Mouse (Mus musculus) effector memory CD4-positive, alpha-beta T cell, adult 5 months (primary cell): ENCODE results near the gene Mroh3. TPM values are rescaled to one million over a fixed set of nuclear protein-coding genes. Genes with fewer than 3 reads are reported as not detected.

Source experiments
- polyA plus RNA-seq: library from polyadenylated mRNA; unstranded; fragments of 100-300 nt; shearing (Covaris generic); gene quantifications from one replicate; pipeline ENCODE4 v1.2.1, GENCODE M21; 2017

The Mroh3 gene
- polyA plus RNA-seq: not detected

DNA sequence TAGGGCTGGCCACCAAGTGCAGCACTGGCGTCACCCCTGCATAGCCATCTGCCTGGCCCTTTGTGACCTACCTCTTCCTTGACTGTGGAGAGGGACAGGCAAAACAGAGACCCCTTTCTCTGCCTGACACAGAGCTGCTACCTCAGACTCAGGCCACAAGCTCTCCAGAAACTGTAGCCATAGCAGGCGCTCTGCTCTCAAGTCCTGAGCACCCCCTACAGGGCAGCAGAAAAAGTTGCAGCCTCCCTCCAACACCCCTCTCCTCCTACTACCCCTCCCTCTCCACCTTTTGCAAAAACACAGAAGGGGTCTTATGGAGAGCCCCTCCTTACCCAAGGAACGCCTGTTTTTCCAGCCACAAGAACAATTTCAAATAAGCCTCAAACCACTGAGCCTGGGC lies at the start of gene Mroh3:
Mroh3 (minus strand) TSS at position 26 of the 400 bp plus-strand sequence.

DNA sequence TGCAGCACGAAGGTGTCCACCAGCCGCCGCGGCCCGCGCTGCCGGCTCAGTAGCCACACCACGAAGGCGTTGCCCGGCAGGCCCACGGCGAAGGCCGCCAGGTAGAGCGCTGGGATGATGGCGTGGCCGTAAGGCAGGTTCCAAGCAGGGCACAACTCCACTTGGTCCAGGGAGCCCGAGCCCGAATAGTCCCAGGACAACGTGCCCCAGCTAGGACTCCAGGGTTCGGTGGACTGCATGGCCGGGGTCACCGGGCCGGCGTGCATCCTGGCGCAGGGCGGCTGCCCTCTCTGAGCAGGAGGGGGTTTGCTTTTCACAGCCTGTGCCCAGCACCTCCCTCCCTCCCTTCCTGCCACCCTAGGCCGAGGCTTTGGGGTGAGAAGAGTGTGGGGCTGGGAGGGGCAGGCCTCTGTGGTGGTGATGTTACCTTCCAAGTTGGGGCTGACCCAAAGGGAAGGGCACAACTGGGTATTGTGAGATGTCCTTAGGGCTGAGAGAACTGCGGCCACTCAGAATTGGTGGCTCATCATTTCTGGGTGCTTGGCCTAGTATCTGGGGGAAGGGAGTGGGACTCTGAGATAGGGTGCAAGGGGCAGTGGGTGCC lies 48.1 kb upstream of the Mroh3 start, which contains the start of gene Gpr25:
Gpr25 (minus strand) TSS at position 239 of the 604 bp plus-strand sequence.

DNA sequence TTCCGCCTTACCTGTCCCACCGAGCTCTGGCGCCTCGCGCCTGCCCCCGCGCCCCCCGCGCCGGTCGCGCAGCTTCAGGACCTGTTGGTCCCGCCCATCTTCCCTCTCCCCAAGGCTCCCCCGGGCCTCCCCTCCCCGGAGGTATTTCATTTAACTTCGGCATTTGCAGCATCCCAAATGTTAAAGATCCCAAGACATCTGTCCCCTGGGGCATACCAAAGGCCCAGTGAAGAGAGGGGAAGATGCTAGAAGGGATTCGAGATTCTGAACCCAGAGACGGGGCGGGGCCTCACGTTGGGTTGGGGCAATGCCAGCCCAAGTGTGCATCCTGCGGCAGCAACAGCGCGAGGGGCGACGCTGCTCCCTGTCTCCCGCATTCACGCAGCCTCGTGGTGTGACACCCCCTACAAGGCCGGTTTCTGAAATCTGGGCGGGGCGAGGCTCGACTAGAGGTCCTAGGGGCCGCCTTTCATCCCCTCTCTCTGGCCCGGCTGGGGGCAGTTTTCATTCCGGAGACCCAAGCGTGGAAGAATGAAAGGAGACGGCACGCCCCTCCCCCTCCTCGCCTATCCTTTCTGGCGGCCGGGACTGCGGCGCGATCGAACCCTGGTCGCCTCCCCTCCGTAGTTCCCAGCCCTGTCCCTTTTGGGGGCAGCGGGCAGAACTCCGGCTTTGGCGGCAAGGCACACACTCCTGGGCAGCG lies 21.4 kb upstream of the Mroh3 start, which contains the start of gene Inava:
Inava (minus strand) TSS at position 373 of the 703 bp plus-strand sequence.

Other genes starting within 250 kb of the Mroh3 start
- gene Igfn1, start 206.5 kb downstream of the Mroh3 start, polyA plus RNA-seq: not detected
- gene Tmem9, start 204.7 kb downstream of the Mroh3 start, polyA plus RNA-seq: 16.6 TPM
- gene Ascl5, start 162.0 kb downstream of the Mroh3 start, polyA plus RNA-seq: not detected
- gene Cacna1s, start 160.1 kb downstream of the Mroh3 start, polyA plus RNA-seq: 1.6 TPM
- gene Kif21b, start 81.4 kb downstream of the Mroh3 start, polyA plus RNA-seq: 62.2 TPM
- not detected for gene Inava, start 21.4 kb upstream of the Mroh3 start, polyA plus RNA-seq
- not detected for gene Gpr25, start 48.0 kb upstream of the Mroh3 start, polyA plus RNA-seq
- 25.5 TPM for gene Camsap2, start 133.3 kb upstream of the Mroh3 start, polyA plus RNA-seq
- 14.2 TPM for gene Ddx59, start 202.4 kb upstream of the Mroh3 start, polyA plus RNA-seq